Mouse (Mus musculus) stomach, embryonic 15.5 days (tissue): Measurements from ENCODE around the gene Ubash3b. TPM values are rescaled to one million over a fixed set of nuclear protein-coding genes. Genes with fewer than 3 reads are reported as not detected.

Experiments
- ATAC-seq: fragments of 200-750 bp; cut with Nextera tagmentation; 2 replicates; pipeline ENCODE4 v1.8.0; 2017; ENCODE audit warnings: low read depth, moderate number of reproducible peaks, moderate TSS enrichment; ENCODE audit not compliant: insufficient read depth, low FRiP score
- H3K27ac ChIP-seq: fragments of 300-500 bp; sonication (generic); 2 replicates; pipeline ENCODE4 v1.5.1; 2015; ENCODE audit warnings: mild to moderate bottlenecking, inconsistent platforms
- H3K27me3 ChIP-seq: fragments of 300-500 bp; sonication (generic); replicated peaks from 2 replicates; pipeline ENCODE4 v1.6.1; 2015; ENCODE audit warnings: inconsistent platforms
- H3K36me3 ChIP-seq: fragments of 300-500 bp; sonication (generic); 2 replicates; pipeline ENCODE4 v1.6.1; 2015; ENCODE audit warnings: inconsistent platforms
- H3K4me1 ChIP-seq: fragments of 300-500 bp; sonication (generic); 2 replicates; pipeline ENCODE4 v1.6.1; 2015; ENCODE audit warnings: inconsistent platforms
- H3K4me2 ChIP-seq: fragments of 300-500 bp; sonication (generic); 2 replicates; pipeline ENCODE4 v1.6.1; 2015; ENCODE audit warnings: mild to moderate bottlenecking, inconsistent platforms
- H3K4me3 ChIP-seq: fragments of 300-500 bp; sonication (generic); replicated peaks from 2 replicates; pipeline ENCODE4 v1.5.1; 2015; ENCODE audit warnings: inconsistent platforms
- H3K9ac ChIP-seq: fragments of 300-500 bp; sonication (generic); 2 replicates; pipeline ENCODE4 v1.6.1; 2015; ENCODE audit warnings: inconsistent platforms
- H3K9me3 ChIP-seq: fragments of 300-500 bp; sonication (generic); 2 replicates; pipeline ENCODE4 v1.6.1; 2016; ENCODE audit warnings: inconsistent platforms
- WGBS: fragments of 180-500 bp; shearing (Covaris S2); methylation state at CpG from one replicate; pipeline ENCODE4 v1.1.7; 2015; 5-methylcytosine and 5-hydroxymethylcytosine counted together
- polyA plus RNA-seq: library from polyadenylated mRNA; unstranded; fragments of >200 nt; fragmentation: Nextera tagmentation; extraction: Ambion mirVana; gene quantifications from 2 replicates; pipeline ENCODE4 v1.2.1, GENCODE M21; 2015

Ubash3b gene
- polyA plus RNA-seq, 1 experiment from 2014 or later: 4.0 TPM

DNA sequence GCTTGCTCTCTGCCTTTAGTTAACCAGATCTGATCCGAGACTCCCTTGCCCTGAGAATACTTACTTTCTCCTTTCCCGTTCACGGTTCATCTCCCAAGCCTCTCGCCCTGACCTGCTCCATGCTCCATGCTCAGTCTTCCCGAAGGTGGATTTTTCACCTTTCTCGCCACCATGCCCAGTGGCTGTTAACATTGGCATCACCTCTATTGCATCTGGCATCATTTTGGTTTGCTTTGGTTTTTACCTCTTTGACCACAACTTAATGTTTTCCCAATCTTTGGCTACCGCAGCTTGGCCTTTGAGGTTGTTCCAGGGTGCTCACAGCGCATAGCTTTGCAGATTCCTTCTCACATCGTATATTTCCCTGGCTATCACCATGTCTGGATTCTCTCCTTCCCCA lies 26.0 kb upstream of the Ubash3b start:
- H3K4me2 ChIP-seq: no peak overlapping the region
- no peaks in the 10 kb centered on the region for H3K27me3 ChIP-seq
- H3K36me3 ChIP-seq: no peaks in the 10 kb centered on the region
- no peaks in the 10 kb centered on the region for H3K9me3 ChIP-seq
- no peak overlapping the region for H3K4me3 ChIP-seq
- 90% methylated on average over 9 of the region's 9 CpGs for WGBS
- no peak for ATAC-seq
- no peak overlapping the region for H3K9ac ChIP-seq
- no peak overlapping the region for H3K27ac ChIP-seq
- H3K4me1 ChIP-seq: 0 out of 2 replicates have a peak, but pooled peaks cover 3% of the 10 kb centered on the region

- H3K4me1 ChIP-seq: 0 out of 2 replicates have a peak, but pooled peaks cover 3% of the 10 kb centered on the region
- H3K4me2 ChIP-seq: no peak overlapping the region
- H3K4me3 ChIP-seq: no peak overlapping the region
- WGBS: 38% methylated on average over 9 of the region's 9 CpGs
- no peaks in the 10 kb centered on the region for H3K27me3 ChIP-seq
- no peak overlapping the region for H3K27ac ChIP-seq
- H3K36me3 ChIP-seq: no peaks in the 10 kb centered on the region
- no peak overlapping the region for H3K9ac ChIP-seq
- H3K9me3 ChIP-seq: no peaks in the 10 kb centered on the region
- ATAC-seq: no peak
These were observed 23.8 kb upstream of the Ubash3b start for GRCm38 (mm10) chr9:41185331-41185730.

- no peak overlapping the region for H3K4me3 ChIP-seq
- no peaks in the 10 kb centered on the region for H3K36me3 ChIP-seq
- 0 out of 2 replicates have a peak, but pooled peaks cover 3% of the 10 kb centered on the region for H3K4me1 ChIP-seq
- no peaks in the 10 kb centered on the region for H3K9me3 ChIP-seq
- H3K4me2 ChIP-seq: no peak overlapping the region
- H3K27ac ChIP-seq: no peak overlapping the region
- no peak overlapping the region for H3K9ac ChIP-seq
- no peak for ATAC-seq
- no peaks in the 10 kb centered on the region for H3K27me3 ChIP-seq
These were observed 21.1 kb upstream of the Ubash3b start for GRCm38 (mm10) chr9:41182550-41182949.

GRCm38 (mm10) chr9:41181803-41182202 lies 20.3 kb upstream of the Ubash3b start:
- Histone ChIP-seq H3K27ac (no peak overlapping the region), H3K4me3 (no peak overlapping the region), H3K9me3 (no peaks in the 10 kb centered on the region), H3K36me3 (no peaks in the 10 kb centered on the region), H3K9ac (no peak overlapping the region), H3K4me1 (0 out of 2 replicates have a peak, but pooled peaks cover 3% of the 10 kb centered on the region), H3K4me2 (no peak overlapping the region), H3K27me3 (no peaks in the 10 kb centered on the region)
- WGBS: 71% methylated on average over 8 of the region's 8 CpGs
- ATAC-seq: no peak

GRCm38 (mm10) chr9:41181372-41181771 lies 19.9 kb upstream of the Ubash3b start:
- H3K27me3 ChIP-seq: no peaks in the 10 kb centered on the region
- no peaks in the 10 kb centered on the region for H3K9me3 ChIP-seq
- no peak overlapping the region for H3K27ac ChIP-seq
- 74% methylated on average over 9 of the region's 9 CpGs for WGBS
- no peak overlapping the region for H3K9ac ChIP-seq
- no peak for ATAC-seq
- no peak overlapping the region for H3K4me3 ChIP-seq
- H3K4me2 ChIP-seq: no peak overlapping the region
- H3K4me1 ChIP-seq: 0 out of 2 replicates have a peak, but pooled peaks cover 3% of the 10 kb centered on the region
- H3K36me3 ChIP-seq: no peaks in the 10 kb centered on the region

DNA sequence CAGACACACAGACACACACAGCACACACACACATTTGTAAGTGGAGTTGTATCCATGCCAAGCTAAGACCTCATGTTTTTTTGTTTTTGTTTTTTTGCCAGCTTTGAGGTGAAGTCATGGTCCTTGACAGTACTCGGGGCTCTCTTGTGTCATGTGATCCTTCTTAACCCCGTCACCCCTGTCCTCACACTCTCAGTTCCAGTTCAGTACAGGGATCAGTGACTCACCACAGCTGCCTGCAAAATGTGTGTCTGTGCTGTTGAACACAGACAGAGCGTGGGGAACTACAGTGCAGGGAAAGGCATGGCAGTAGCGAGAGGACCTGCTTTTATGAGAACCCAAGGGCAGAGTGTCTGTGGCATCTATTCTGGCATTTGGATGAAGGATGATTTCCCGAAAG lies 17.6 kb upstream of the Ubash3b start:
- no peak for ATAC-seq
- 69% methylated on average over 5 of the region's 5 CpGs for WGBS
- no peak overlapping the region for H3K4me3 ChIP-seq
- H3K9ac ChIP-seq: no peak overlapping the region
- H3K4me2 ChIP-seq: no peak overlapping the region
- H3K36me3 ChIP-seq: no peaks in the 10 kb centered on the region
- H3K27me3 ChIP-seq: no peaks in the 10 kb centered on the region
- no peak overlapping the region for H3K27ac ChIP-seq
- no peaks in the 10 kb centered on the region for H3K9me3 ChIP-seq
- no peaks in the 10 kb centered on the region for H3K4me1 ChIP-seq

GRCm38 (mm10) chr9:41173158-41173557 lies 11.7 kb upstream of the Ubash3b start:
- WGBS: 59% methylated on average over 3 of the region's 3 CpGs

GRCm38 (mm10) chr9:41172426-41172825 lies 10.9 kb upstream of the Ubash3b start:
- H3K4me3 ChIP-seq: no peak overlapping the region
- H3K36me3 ChIP-seq: no peaks in the 10 kb centered on the region
- H3K9ac ChIP-seq: no peak overlapping the region
- WGBS: 75% methylated on average over 8 of the region's 8 CpGs
- H3K27me3 ChIP-seq: no peaks in the 10 kb centered on the region
- no peaks in the 10 kb centered on the region for H3K9me3 ChIP-seq
- no peak overlapping the region for H3K4me2 ChIP-seq
- H3K4me1 ChIP-seq: no peaks in the 10 kb centered on the region
- no peak for ATAC-seq
- no peak overlapping the region for H3K27ac ChIP-seq

More at GRCm38 (mm10) chr9:41173158-41173557, 11.7 kb upstream of the Ubash3b start:
- H3K27ac ChIP-seq: no peak overlapping the region
- H3K4me3 ChIP-seq: no peak overlapping the region
- H3K36me3 ChIP-seq: no peaks in the 10 kb centered on the region
- no peak overlapping the region for H3K9ac ChIP-seq
- ATAC-seq: no peak
- H3K9me3 ChIP-seq: no peaks in the 10 kb centered on the region
- no peaks in the 10 kb centered on the region for H3K27me3 ChIP-seq
- no peak overlapping the region for H3K4me2 ChIP-seq
- H3K4me1 ChIP-seq: no peaks in the 10 kb centered on the region

GRCm38 (mm10) chr9:41170026-41170425 lies 8.5 kb upstream of the Ubash3b start:
- no peaks in the 10 kb centered on the region for H3K9me3 ChIP-seq
- H3K36me3 ChIP-seq: no peaks in the 10 kb centered on the region
- H3K4me3 ChIP-seq: no peak overlapping the region
- no peak overlapping the region for H3K9ac ChIP-seq
- WGBS: 26% methylated on average over 8 of the region's 8 CpGs
- no peak overlapping the region for H3K27ac ChIP-seq
- no peaks in the 10 kb centered on the region for H3K4me1 ChIP-seq
- ATAC-seq: no peak
- no peak overlapping the region for H3K4me2 ChIP-seq
- no peaks in the 10 kb centered on the region for H3K27me3 ChIP-seq

DNA sequence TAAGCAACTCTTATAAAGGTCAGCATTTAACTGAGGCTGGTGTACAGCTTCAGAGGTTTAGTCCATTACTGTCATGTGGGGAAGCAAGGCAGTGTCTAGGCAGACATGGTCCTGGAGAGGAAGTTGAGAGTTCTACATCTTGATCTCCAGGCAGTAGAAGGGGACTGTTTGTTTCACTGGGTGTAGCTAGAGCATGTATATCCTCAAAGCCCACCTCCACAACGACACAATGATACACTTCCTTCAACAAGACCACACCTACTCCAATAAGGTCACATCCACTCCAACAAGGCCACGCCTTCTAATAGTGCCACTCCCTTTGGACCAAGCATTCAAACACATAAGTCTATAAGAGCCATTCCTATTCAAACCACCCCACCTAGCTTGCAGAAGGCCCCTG lies 7.2 kb upstream of the Ubash3b start:
- Histone ChIP-seq H3K36me3 (no peaks in the 10 kb centered on the region), H3K4me3 (no peak overlapping the region), H3K4me2 (no peak overlapping the region), H3K27me3 (no peaks in the 10 kb centered on the region), H3K9ac (no peak overlapping the region), H3K27ac (no peak overlapping the region), H3K4me1 (no peaks in the 10 kb centered on the region), H3K9me3 (no peaks in the 10 kb centered on the region)
- no peak for ATAC-seq
- 64% methylated on average over 2 of the region's 2 CpGs for WGBS

- no peaks in the 10 kb centered on the region for H3K27me3 ChIP-seq
- H3K27ac ChIP-seq: no peak overlapping the region
- H3K4me3 ChIP-seq: no peak overlapping the region
- no peaks in the 10 kb centered on the region for H3K4me1 ChIP-seq
- no peak overlapping the region for H3K4me2 ChIP-seq
- no peak overlapping the region for H3K9ac ChIP-seq
- H3K9me3 ChIP-seq: no peaks in the 10 kb centered on the region
- H3K36me3 ChIP-seq: no peaks in the 10 kb centered on the region
- ATAC-seq: no peak
- 87% methylated on average over 6 of the region's 6 CpGs for WGBS
These were observed 6.7 kb upstream of the Ubash3b start for GRCm38 (mm10) chr9:41168206-41168605.

DNA sequence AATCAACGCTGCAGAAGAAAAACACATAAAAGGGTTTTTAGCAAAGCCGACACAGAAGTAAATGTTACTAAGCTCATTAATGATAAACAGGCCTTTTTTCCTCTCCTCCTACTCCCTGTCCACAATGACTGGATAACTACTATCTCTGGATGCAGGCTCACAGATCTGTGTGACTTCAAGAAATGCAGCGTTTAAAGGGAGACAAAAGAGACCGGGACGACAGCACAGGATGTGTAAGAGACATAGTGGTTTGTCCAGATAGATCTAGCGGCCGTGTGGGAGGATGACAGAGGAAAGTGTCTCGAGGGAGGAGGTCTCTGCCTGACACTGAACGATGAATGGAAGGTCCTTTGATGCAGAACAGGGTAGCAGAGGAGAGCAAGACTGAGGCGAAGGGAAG lies 5.4 kb upstream of the Ubash3b start:
- no peak overlapping the region for H3K4me3 ChIP-seq
- 39% methylated on average over 9 of the region's 10 CpGs for WGBS
- H3K4me2 ChIP-seq: no peak overlapping the region
- no peak overlapping the region for H3K27ac ChIP-seq
- no peaks in the 10 kb centered on the region for H3K27me3 ChIP-seq
- no peak overlapping the region for H3K9ac ChIP-seq
- no peaks in the 10 kb centered on the region for H3K36me3 ChIP-seq
- no peaks in the 10 kb centered on the region for H3K9me3 ChIP-seq
- ATAC-seq: no peak
- no peaks in the 10 kb centered on the region for H3K4me1 ChIP-seq

GRCm38 (mm10) chr9:41162363-41162762 lies 866 bp upstream of the Ubash3b start:
- Histone ChIP-seq H3K9me3 (no peaks in the 10 kb centered on the region), H3K4me1 (peaks cover 4% of the 10 kb centered on the region), H3K27me3 (no peaks in the 10 kb centered on the region), H3K4me3 (no peak overlapping the region), H3K27ac (no peak overlapping the region), H3K36me3 (no peaks in the 10 kb centered on the region), H3K4me2 (no peak overlapping the region), H3K9ac (no peak overlapping the region)
- no peak for ATAC-seq
- WGBS: 77% methylated on average over 4 of the region's 4 CpGs
